Mouse (Mus musculus): ENCODE results near the gene Man1a2.

The Man1a2 gene

GRCm38 (mm10) chr3:100562455-100562854 is 122.8 kb downstream of the Man1a2 start:
- no peak for DNase-seq (ENCODE audit: low read depth)

DNA sequence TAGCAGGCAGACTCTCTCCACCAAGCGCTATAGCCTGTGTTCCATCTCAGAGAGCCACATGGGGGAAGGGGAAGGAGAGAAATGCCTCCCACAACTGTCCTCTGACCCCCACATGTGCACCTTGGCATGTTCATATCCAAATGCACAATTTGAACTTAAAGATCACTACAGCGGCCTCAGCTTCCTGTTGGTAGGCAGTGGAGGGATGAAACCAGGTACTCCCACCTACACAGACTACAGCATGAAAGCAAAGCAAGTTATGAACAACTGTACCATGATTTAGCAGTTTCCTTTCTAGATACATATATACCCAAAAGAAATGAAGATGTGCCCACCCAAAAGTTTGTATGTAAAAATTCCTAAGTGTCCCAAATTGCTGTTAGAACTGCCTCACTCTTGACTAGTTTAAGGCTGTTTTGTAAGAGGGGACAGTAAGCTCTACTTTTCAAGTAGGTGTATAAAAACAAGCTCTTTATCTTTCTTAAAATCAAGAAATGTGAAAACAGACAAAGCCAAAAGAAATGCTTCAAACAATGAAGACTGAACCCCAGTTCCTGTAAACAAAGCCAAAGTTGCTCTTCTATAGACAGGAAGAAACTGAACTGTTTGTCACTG is 123.6 kb downstream of the Man1a2 start:
- no peak for DNase-seq (ENCODE audit: low read depth)

DNA sequence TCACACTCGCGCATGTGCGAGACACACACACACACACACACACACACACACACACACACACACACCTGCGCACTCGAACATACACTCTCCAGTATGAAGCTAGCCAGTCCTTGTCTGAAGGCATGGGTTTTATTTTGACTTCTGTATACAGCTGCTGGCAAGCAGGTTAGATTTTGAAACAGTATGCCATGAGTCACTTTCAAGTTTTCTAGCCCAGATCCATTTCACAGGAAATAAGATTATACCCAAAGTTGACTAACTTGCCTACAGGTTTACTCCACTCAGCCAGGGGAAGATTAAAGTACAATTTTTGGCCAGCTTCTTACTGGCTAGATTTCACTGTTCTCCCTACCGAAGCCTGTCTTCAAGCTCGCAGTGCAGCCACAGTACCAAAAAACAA is 125.9 kb downstream of the Man1a2 start:
- DNase-seq (ENCODE audit: low read depth): no peak

GRCm38 (mm10) chr3:100558211-100558708 is 127.0 kb downstream of the Man1a2 start:
- DNase-seq (ENCODE audit: low read depth): no peak

DNA sequence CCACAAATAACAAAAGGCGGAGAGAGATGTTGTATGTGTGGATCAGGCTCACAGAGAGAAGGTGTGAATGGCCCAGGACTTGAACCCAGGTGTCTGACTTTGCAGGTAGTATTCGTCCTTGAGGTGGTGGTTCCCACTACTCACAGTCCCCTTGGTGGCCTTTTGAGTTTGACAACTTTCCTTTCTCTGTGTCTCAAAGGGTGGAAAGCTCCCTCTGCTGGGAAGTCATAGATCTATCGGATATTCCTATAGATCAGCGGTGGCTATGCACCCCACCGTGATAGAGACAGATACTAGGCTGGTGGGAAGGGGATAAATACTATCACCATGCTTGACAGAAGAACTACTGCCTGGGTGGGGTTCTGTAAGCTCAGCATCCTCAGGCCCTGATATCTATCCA is 130.5 kb downstream of the Man1a2 start:
- no peak for DNase-seq (ENCODE audit: low read depth)

- no peak for DNase-seq (ENCODE audit: low read depth)
Measured at GRCm38 (mm10) chr3:100552171-100552570, 133.1 kb downstream of the Man1a2 start.

DNA sequence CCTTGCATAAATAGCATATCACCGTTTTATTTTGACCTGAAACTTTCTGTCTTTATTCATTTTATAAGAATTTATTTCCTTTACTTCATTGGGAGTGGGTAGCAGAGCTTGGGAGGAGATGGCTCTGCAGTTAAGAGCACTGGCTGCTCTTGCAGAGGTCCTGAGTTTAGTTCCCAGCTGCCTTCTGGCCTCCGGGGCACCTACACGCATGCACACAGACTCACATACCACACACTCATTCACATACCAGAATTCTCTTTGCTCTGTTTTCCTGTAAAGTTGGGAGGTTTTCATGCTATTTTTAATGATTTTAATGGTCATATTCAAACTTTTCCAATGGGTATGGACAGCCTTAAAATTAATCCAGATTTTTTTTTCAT is 137.4 kb downstream of the Man1a2 start:
- DNase-seq (ENCODE audit: low read depth): no peak

DNA sequence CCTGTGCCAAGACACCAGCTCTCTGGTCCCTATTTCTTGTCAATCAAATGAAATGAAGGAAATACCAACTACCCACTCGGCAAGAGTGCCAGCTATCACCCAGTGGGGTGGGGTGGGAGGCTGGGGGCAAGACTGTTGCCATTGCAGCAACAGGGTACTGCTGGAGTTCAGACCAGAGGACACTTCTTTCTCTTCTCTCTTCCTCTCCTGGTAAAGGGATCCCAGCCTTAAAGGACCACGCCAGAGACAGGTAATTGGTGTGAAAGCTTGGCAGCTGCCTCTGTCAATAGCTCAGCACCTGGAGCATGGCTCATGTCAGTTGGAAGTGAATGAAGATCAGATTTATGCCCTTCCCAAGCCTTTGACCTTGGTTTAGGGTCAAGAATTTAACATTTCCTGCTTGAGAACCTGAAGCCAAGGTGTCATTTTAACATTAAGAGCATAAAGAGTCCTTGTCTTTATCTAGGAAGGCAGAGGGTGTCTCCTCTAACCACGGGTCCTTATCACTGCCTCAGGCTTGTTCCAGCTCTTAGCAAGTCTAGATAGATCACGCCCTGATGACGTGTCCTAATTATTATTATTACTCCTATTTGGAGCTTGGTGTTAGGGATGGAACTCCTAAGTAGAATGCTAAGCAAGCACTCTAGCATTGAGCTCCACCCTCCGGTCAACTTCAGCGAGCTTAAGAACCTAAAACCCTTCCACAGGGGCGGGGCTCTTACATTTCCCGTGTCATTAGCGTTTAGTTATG is 138.0 kb downstream of the Man1a2 start:
- DNase-seq (ENCODE audit: low read depth): peak; percentile 25

- no peak for DNase-seq (ENCODE audit: low read depth)
Measured at GRCm38 (mm10) chr3:100536686-100537085, 148.6 kb downstream of the Man1a2 start.

DNA sequence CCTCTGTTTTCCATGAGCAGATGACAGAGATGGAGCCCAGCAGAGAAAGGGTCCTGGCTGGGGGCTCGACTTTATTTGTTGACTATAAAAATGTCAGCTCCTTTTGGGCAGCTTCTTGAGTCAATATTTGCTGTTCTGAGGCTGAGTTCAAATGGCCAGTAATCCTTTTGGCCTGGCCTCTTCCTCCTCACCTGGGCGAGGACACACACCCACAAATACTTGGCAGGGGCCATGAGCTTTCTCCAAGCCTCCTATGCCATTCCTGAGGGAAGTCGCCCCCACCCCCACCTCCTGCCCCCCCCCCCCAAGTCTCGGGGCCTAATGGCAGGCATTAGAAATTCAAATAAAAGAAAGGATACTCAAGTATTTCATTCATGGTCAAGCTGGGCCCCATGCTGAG is 149.4 kb downstream of the Man1a2 start:
- no peak for DNase-seq (ENCODE audit: low read depth)

DNA sequence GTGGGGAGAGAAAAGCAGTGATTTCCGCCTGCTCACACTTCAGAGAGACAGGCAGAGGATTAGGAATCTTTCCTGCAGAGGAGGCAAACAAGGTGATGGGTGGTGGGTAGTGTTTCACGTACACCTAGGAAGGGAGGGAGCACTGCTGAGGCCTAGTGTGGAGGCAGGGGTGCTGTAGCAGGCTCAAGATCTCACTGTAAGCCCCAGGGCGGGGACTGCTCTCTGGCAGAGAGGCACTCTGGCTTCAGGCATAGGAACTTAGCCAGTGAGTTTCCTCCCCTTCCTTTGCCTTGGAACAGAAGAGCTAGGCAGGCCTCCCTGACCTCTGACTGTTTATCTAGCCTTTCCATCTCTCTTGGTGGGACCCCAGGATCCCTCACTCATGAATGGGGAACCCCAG is 150.0 kb downstream of the Man1a2 start:
- no peak for DNase-seq (ENCODE audit: low read depth)

DNA sequence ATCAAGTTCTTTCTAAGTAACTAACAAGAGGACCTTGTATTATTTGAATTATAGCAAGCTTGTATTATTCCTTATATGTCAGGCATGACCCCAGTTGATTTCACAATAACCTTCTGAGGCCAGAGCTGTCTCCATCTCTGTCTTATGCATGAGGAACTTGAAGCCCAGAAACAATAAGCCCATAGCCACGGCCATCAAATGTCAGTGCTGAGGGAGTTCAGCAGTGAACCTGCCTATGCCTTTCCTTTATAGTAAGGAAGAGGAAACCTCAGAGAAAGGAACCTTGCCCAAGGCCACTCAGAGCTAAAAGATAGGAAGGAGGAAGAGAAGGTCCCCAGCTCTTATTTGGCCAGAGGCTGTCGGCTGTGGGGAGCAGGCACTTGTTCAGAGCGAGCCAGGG is 150.9 kb downstream of the Man1a2 start:
- no peak for DNase-seq (ENCODE audit: low read depth)

- DNase-seq (ENCODE audit: low read depth): no peak
Measured at GRCm38 (mm10) chr3:100533429-100533828, 151.9 kb downstream of the Man1a2 start.

DNA sequence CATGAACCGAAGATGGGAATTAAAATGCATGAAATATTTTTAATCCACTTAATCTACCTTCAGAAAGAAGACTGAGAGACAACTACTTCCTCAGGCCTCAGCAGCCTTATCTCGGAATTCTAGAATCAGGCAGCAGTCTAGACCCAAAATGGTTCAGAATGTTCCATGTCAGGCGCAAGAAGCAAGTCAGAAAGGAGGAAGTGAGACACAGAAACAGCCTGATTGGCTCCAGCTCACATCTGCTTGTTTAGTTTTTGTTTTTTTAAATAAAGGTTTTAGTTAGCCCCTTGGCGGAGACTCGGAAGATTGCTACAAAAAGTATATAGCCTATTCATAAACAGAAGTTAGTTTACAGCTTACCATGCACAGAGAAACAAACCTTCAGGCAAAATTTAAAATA is 154.4 kb downstream of the Man1a2 start:
- DNase-seq (ENCODE audit: low read depth): no peak

DNA sequence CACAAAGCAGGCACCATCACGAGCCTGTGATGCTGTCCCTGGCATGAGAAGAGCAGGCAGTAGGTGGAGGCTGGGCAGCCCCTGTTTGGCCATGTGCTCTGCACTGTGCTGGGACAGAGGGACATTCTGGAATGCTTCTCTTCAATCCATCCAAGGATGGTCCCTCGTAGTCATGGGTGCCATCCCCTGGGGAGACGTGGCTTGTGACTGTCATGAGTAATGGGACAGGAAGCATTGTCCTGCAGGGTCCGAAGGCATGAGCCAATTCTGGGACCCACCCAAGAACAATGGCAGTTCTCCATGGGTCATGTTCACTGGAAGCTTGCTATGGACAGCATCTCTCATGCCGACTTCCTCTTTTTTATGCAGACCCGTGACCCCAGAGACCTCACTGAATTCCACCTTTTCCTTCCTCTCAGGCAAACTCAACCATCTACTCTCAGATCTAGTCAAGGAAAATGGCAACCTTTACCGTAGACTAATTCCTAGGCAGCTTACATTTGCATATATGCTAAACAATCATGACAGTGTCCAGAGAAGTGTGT is 155.0 kb downstream of the Man1a2 start:
- DNase-seq (ENCODE audit: low read depth): no peak

DNA sequence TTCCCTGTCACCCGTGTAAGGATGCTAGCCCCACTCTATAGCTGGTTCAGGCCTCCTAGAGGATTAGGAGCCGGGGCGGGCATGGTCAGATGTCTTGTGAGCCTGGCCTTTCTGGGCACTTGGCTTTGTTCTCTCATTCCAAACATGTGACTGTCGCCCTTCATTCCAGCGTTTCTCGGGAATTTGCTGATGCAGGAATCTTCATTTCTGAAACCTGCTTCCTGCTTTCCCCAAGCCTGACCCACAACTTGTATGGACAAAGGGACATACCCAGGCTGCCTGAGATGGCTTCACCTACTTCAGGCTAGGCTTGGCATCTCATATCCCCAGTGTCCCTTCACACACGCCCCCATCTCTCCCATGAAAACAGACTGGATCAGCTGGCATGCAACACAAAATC is 162.6 kb downstream of the Man1a2 start:
- DNase-seq (ENCODE audit: low read depth): no peak

DNA sequence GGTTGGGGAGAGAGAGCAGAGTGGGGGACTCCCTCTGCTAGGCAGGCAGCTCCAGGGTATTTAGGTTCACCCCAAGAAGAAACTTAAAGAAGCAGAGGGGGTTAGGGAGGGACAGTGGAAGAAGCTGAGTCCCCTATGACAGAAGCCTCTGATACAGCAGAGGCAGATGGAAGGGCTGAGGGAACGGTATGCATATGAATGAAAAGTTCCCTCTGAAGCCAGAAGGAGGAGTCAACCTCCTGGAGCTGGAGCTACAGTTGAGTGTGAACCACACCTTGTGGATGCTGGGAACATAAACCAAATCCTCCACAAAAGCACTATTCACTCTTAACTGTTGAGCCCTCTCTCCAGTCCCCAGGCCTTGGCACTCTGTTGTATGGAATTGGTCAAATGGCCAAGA is 163.7 kb downstream of the Man1a2 start:
- no peak for DNase-seq (ENCODE audit: low read depth)

- DNase-seq (ENCODE audit: low read depth): no peak
Measured at GRCm38 (mm10) chr3:100515754-100516141, 169.6 kb downstream of the Man1a2 start.

DNA sequence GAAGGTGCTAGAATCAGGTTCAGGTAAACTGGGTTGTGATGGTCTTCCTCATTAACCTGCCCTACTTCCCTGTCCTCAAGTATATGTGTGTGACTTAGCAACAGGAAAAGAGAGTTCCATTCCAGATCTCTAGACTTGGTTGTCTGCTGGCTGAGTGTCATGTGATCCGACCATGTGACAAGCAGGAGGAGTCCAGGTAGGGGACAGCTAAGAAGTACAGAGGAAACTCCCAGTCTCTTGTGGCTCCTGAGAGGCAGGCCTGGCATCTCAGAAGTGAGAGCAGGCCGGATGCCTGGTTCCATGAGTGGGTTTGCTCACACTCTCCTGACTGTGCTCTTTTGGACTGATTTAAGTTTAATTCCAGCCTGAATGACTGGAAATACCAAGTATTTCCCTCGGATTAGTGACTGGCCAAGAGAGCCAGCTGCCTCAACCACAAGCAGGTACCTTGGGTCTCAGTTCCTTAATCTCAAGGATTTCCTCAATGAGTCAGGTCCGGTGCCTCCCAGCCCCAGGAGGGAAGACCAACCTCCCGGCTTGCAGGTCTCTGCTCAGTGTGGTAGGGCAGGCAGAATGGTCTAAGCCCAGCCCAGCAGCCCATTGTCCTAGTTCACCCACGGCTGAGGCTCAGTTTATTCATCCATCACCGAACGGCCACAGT is 170.1 kb downstream of the Man1a2 start:
- DNase-seq (ENCODE audit: low read depth): no peak
